Mouse (Mus musculus) ES-Bruce4 (cell line): ENCODE results near the gene Dnajc7. TPM values are rescaled to one million over a fixed set of nuclear protein-coding genes. Genes with fewer than 3 reads are reported as not detected.

ENCODE experiments used
- H3K27ac ChIP-seq: 2 replicates; pipeline ENCODE4 v1.5.1; 2012; ENCODE audit warnings: low read length, inconsistent platforms; ENCODE audit not compliant: insufficient read depth
- H3K27me3 ChIP-seq: 2 replicates; pipeline ENCODE4 v1.6.1; 2012; ENCODE audit warnings: mild to moderate bottlenecking, low read length, inconsistent platforms; ENCODE audit not compliant: control insufficient read depth, poor library complexity, insufficient read depth, severe bottlenecking
- H3K36me3 ChIP-seq: 2 replicates; pipeline ENCODE4 v1.6.1; 2012; ENCODE audit warnings: inconsistent platforms, mild to moderate bottlenecking, low read length, moderate library complexity; ENCODE audit not compliant: control insufficient read depth, poor library complexity, insufficient read depth, severe bottlenecking
- H3K4me1 ChIP-seq: one replicate; pipeline ENCODE4 v1.8.1; 2011; ENCODE audit warnings: low read length; ENCODE audit not compliant: control insufficient read depth, insufficient read depth
- H3K4me3 ChIP-seq: 2 replicates; pipeline ENCODE4 v1.5.1; 2011; ENCODE audit warnings: low read depth, mild to moderate bottlenecking, low read length
- H3K9ac ChIP-seq: 2 replicates; pipeline ENCODE4 v1.6.1; 2012; ENCODE audit warnings: low read depth, mild to moderate bottlenecking, inconsistent platforms; ENCODE audit not compliant: poor library complexity, severe bottlenecking
- H3K9me3 ChIP-seq: replicated peaks from 2 replicates; pipeline ENCODE4 v1.6.1; 2012; ENCODE audit warnings: mild to moderate bottlenecking, low read length, inconsistent platforms; ENCODE audit not compliant: control insufficient read depth, poor library complexity, insufficient read depth, severe bottlenecking
- CTCF ChIP-seq: IDR thresholded peaks from one replicate; pipeline ENCODE4 v1.8.1; 2011; ENCODE audit warnings: low read depth, low read length
- EP300 ChIP-seq: IDR thresholded peaks from 2 replicates; pipeline ENCODE4 v1.6.1; 2011; ENCODE audit warnings: low read depth, low read length; ENCODE audit not compliant: insufficient read depth
- POLR2A ChIP-seq: IDR thresholded peaks from one replicate; pipeline ENCODE4 v1.8.1; 2011; ENCODE audit warnings: low read length; ENCODE audit not compliant: insufficient read depth
- polyA plus RNA-seq: library from polyadenylated mRNA; stranded (reverse); fragments of >200 nt; gene quantifications from 2 replicates; pipeline ENCODE4 v1.2.4, GENCODE M21; 2011; ENCODE audit warnings: low read depth; ENCODE audit not compliant: missing spikeins, insufficient read depth, insufficient read length

Gene Dnajc7
- polyA plus RNA-seq, 1 experiment: 369 TPM

GRCm38 (mm10) chr11:100628862-100629352 is 8.9 kb upstream of the Dnajc7 start:
- H3K27ac ChIP-seq: no peak overlapping the region
- H3K4me1 ChIP-seq: peaks cover 2% of the 10 kb centered on the region
- H3K4me3 ChIP-seq: no peak overlapping the region
- no peaks in the 10 kb centered on the region for H3K36me3 ChIP-seq
- TF ChIP-seq CTCF (no peak), EP300 (no peak), POLR2A (no peak)
- H3K9me3 ChIP-seq: no peaks in the 10 kb centered on the region
- no peaks in the 10 kb centered on the region for H3K27me3 ChIP-seq
- H3K9ac ChIP-seq: no peak overlapping the region

DNA sequence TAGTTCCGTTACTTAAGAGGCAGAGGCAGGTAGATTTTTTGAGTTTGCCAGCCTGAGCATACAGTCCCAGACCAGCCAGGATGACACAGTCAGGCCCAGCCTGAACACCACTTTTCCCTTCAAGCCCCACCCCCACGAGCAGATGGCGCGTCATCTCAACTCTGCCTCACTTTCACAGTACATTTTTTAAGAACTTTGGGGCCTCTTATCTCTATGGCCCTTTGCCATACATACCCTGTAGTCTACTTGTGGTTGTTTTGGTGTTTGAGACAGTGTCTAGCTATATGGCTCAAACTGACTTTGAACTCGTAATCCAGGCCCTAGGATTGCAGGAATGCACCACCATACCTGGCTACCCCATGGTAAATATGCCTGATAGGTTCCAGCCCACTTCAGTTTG is 8.1 kb upstream of the Dnajc7 start:
- no peaks in the 10 kb centered on the region for H3K36me3 ChIP-seq
- peaks cover 2% of the 10 kb centered on the region for H3K4me1 ChIP-seq
- no peaks in the 10 kb centered on the region for H3K27me3 ChIP-seq
- H3K27ac ChIP-seq: no peak overlapping the region
- no peak for TF ChIP-seq POLR2A
- no peak for TF ChIP-seq EP300
- no peak for TF ChIP-seq CTCF
- no peak overlapping the region for H3K9ac ChIP-seq
- H3K4me3 ChIP-seq: no peak overlapping the region
- no peaks in the 10 kb centered on the region for H3K9me3 ChIP-seq

DNA sequence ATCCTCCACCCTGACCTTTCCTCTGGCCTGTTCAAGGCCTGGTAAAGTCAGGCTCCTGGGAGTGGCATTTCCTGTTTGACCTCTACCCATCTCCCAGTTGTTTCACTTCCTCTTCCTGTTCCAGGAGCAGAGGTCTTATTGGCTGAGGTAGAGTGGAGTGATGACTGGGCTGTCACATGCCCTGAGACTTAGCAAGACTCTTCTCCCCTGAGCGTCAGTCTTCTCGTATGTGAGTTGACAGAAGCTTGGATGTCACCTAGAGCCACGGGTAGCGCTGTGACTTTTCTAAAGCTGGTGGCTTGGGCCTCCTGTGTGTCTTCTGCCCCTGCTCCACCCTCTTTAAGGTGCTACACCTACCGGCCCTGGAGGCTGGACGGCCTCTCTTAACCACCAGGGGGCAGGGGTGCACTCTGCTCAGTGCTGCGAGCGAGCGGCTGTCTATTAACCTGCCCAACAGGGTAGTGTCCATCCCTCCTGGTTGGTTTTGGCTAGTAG is 6.8 kb upstream of the Dnajc7 start:
- Histone ChIP-seq H3K27ac (no peak overlapping the region), H3K36me3 (no peaks in the 10 kb centered on the region), H3K27me3 (no peaks in the 10 kb centered on the region), H3K4me3 (peak overlapping the region; percentile 27), H3K9ac (no peak overlapping the region), H3K9me3 (no peaks in the 10 kb centered on the region), H3K4me1 (peaks cover 2% of the 10 kb centered on the region)
- TF ChIP-seq POLR2A: no peak
- TF ChIP-seq EP300: peak; percentile 31; the same call in 1 of the 2 replicates
- peak; percentile 82 for TF ChIP-seq CTCF

DNA sequence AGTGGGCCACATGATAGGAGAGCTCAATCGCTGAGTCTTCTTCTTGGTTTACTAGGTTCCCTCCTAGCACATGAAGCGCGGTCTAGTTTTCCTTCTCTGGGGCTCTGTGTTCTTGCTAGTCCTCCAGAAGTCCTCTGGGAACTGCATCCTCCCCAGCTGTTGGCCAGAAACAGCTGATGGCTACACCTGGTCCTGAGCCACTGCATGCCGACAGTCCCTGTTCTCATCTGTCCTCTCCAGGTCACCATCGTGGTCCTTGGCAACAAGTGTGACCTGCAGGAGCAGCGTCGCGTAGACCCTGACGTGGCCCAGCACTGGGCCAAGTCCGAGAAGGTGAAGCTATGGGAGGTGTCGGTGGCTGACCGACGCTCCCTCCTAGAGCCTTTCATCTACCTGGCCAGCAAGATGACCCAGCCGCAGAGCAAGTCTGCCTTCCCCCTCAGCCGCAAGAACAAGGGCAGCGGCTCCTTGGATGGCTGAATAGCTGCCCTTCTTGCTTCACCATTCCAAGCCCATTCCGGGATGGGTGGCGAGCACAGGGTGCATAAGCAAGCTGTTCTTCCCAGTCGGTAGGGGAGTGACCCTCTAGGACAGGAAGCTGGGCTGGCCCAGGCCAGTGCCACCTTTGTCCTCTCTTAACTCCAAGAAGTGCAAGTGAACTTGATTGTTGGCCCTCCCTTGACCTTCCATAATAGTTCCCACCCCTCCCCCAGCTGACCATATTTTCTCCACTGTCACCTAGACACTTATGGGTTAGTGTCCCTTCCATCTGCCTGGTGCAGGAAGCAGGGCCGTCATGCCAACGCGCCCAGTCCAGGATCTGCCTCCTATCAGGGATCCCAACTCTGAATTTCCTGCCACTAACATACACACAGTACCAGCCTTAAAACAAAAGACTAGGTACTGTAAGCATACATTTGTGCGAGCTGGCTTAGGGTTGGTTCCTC is 6.1 kb upstream of the Dnajc7 start:
- Histone ChIP-seq H3K27ac (peak overlapping the region; percentile 5; the same call in 1 of the 2 replicates), H3K9ac (no peak overlapping the region), H3K4me1 (peaks cover 2% of the 10 kb centered on the region), H3K36me3 (no peaks in the 10 kb centered on the region), H3K4me3 (peak overlapping the region; percentile 7; the same call in 1 of the 2 replicates), H3K9me3 (no peaks in the 10 kb centered on the region), H3K27me3 (no peaks in the 10 kb centered on the region)
- no peak for TF ChIP-seq EP300
- no peak for TF ChIP-seq POLR2A
- no peak for TF ChIP-seq CTCF

- H3K4me3 ChIP-seq: no peak overlapping the region
- H3K9ac ChIP-seq: peak overlapping the region; percentile 89
- peaks cover 2% of the 10 kb centered on the region for H3K4me1 ChIP-seq
- no peaks in the 10 kb centered on the region for H3K9me3 ChIP-seq
- no peaks in the 10 kb centered on the region for H3K27me3 ChIP-seq
- no peaks in the 10 kb centered on the region for H3K36me3 ChIP-seq
- no peak for TF ChIP-seq POLR2A
- no peak for TF ChIP-seq EP300
- TF ChIP-seq CTCF: no peak
- H3K27ac ChIP-seq: no peak overlapping the region
These were observed 3.9 kb upstream of the Dnajc7 start for GRCm38 (mm10) chr11:100623867-100624266.

- Histone ChIP-seq H3K27ac (no peak overlapping the region), H3K4me3 (peak overlapping the region; percentile 75), H3K9me3 (no peaks in the 10 kb centered on the region), H3K36me3 (no peaks in the 10 kb centered on the region), H3K27me3 (no peaks in the 10 kb centered on the region), H3K9ac (peak overlapping the region; percentile 89), H3K4me1 (peaks cover 2% of the 10 kb centered on the region)
- TF ChIP-seq CTCF: peak; percentile 80
- peak; percentile 43; the same call in 1 of the 2 replicates for TF ChIP-seq EP300
- peak; percentile 37 for TF ChIP-seq POLR2A
These were observed 2.7 kb upstream of the Dnajc7 start for GRCm38 (mm10) chr11:100622714-100623113.
